Mouse (Mus musculus) frontal cortex, adult (tissue): ENCODE measurements around the gene Adamtsl1.

Experiments
- ATAC-seq: cut with Nextera tagmentation; 2 replicates; pipeline ENCODE4 v1.9.2; 2017; ENCODE audit warnings: mild to moderate bottlenecking, moderate library complexity, mixed read lengths; ENCODE audit not compliant: low TSS enrichment

Adamtsl1 gene

DNA sequence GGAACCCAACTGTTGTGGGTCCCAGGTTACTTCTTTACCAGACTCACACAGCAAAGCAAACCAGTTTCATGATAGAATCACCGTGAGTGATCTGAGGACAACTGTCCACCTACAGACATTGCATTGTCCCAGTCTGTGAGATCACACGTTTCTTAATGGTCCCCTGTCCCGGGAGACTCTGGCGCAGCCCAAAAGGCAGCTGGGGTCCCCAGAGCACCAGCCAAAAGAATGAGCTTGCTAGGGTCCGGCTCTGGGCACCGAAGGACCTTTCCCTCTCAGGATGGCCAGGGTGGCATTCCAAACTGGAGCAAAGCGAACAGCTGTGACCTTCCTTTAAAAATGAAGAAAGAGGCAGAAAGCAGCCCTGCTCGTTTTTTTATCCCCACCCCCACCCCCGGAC is at the start of gene Adamtsl1:
Gene Adamtsl1 (plus strand): TSS at position 381 of the 400 bp plus-strand sequence.
- ATAC-seq = peak; percentile 32; the same call in 1 of the 2 replicates

DNA sequence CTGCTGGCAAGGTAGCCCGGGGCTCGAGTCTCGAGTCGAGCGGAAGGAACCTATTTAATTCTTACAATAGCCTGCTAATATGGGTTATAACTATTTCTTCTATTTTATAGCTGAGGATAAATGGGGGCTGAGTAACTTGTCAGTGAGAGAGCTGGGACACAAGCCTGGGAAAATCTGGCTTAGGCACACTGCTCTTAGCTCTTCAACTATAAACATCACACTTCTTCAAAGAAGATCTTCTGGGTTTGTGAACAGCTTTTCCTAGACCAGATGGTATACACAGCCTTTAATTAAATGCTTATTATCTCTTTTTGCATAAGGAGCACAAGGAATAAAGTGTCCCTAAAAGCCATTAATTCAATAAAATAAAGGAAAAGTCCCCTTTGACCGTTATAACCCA is 30.4 kb upstream of the Adamtsl1 start:
- ATAC-seq = 0 out of 2 replicates have a peak, but pooled peaks have one; percentile 60

DNA sequence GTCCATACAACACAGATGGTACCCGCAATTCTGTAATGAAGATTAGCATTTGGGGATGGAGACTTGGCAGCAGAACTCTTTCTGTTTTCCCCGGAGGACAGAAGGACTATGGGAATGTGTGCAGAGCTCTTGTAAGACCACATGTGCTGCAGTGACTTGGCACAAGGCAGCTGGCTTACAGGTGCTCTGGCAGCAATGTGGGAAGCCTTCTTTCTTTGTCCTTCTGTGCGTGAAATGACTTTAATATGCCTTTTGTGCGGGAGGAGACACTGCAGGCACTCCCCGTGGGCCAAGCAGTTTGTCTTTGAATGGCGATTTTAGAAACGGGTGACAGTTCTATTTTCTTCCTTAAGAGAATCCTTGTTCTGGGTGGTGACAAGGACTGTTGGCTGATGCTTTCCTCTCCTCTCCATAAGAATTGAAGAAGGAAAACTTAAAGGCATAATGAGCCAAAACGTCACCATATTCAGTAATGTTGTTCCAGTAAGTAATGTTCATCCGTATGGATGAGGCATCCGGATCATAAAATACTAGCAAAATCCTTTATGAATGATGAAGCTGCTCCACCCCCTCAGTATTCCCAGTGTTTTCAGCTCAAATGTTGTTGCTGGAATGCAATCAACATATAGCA is 27.5 kb upstream of the Adamtsl1 start:
- ATAC-seq = peak; percentile 83

DNA sequence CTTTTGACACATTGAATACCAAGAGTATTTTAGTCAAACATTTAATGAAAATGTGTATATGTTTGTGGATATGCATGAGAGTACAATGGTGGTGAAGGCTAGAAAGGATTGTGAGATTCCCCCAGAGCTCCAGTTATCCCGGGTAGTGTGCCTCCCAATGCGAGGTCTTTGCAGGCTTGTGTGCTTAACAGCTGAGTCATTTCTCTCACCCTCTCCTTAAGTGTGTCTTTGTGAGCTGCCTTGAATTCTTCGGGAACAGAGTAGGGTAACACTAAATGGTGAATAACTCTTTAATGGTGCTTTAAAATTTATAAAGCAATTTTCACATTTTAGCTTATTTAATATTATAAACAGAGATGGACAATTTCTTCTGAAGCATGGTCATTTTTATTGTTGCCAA is 8.3 kb upstream of the Adamtsl1 start:
- no peak for ATAC-seq

DNA sequence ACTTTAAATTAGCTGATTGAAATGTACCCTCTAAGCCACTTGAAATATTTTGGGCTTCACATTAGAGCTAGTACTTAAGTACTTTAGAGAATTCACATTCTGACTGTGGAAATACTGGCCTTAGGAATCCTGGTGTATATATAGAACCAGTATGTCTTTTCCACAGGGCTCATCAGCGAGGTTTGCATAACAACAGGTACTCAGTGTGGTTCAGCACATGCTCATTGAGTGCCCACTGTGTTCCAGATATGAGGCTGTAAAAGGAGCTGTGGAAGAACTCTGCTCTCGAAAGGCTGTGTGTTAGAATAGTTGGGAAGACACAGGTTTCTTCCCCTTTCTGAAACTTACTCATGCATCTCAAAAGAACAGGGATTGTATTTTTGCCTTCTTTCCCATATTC is 7.0 kb upstream of the Adamtsl1 start:
- ATAC-seq = no peak

DNA sequence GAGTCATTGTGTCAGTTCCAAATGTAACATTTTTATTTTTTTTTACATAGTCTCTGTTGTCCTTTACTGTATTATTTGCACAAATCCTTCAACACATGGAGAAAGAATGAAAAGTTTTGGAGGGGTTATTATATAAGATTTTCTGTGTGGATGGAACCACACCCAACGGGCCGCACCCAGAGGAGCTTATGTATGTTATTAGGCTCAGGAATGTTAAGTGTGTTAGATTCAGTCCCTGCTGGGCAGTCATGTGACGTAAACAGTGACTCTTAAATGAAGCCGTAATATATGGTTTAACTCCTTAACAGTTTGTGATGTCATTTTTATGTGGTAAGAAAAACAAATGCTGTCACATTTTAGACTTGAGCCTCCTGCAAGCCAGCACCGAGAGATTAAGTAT is 6.5 kb upstream of the Adamtsl1 start:
- no peak for ATAC-seq

DNA sequence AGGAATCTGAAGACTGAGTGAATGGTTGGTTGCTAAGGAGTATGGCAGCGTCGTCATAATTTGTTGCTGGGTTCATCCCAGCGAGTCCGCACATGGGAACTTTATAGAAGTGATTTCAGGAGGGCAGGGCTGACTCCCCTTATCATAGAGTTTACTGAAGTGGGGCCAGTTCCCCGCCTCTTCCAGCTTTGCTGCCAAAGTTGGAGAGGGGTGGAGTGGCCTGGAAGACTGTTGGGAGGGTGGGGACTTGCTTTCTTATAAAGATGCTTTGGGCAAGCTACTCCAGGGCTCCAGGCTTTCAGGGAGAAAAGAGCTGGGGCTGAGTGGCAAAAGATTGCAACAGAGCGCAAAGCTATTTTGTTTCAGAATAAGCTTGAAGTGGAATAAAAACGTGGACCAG is 684 bp upstream of the Adamtsl1 start:
- no peak for ATAC-seq

DNA sequence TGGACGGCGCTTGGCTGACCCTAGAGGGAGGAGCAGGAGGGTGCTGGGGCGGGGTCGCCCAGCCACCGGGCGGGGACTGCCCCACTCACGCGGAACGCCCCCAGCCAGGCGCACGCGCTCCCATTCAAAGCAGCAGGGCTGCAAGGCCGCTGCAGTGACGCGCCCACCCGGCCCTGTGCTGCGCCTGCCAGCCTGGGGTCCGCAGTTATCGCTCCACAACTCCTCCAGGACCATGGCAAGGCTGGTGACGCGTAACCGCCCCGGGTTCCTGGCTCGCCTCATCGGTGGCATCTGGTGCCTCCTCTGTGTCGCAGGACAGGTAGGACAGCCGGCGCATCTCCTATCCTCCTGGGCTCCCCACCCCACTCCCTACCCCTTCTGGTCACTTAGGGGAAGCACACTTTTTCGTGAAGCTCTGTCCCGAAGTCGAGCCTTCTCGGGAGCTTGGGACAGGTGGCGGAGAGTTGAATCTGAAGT is 271 bp downstream of the Adamtsl1 start:
- ATAC-seq = peak; percentile 83

DNA sequence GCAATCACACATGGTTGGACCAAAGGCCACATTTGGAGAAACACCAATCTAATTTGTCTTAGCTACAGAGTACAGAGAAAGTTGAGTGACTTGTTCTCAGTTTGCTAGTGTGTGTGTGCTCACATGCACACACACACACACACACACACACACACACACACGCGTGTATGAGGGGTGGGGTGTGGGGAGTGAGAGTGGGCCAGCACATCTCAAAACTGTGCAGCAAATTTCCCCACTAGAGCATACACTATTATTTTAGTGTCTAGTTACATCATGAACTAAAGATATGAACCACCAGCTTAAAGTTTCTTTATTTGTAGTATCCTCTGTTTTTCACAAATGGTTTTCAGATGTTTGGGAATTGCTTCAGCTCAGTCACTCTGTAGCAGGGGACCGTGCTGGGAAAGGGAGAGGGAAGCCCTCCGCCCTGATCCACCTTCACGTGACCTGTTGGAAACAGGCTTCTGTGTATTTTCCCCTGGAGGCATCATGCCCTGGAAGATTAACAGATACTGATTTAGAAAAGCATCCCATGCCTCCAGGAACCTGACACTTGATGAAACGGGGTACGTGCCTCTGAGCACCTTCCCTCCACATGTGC is 13.1 kb downstream of the Adamtsl1 start:
- no peak for ATAC-seq

DNA sequence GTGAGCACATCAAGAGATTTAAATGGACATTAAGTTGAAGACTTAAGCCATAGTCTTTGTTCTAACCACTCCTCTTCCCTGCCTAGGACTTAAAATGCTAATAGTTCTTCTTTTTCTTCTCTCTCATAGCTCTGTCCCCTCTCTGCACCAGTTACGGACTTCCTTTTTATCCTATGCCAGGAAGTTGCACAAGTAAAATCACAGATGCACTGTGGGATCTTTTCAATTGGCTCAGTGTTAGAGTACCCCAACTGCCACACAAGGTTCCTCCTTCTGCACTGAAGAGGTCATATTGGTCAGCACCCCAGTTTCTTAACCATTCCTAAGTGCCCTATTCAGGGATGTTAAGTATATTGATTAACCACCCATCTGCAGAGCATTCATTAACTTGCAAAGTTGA is 15.9 kb downstream of the Adamtsl1 start:
- ATAC-seq = no peak

DNA sequence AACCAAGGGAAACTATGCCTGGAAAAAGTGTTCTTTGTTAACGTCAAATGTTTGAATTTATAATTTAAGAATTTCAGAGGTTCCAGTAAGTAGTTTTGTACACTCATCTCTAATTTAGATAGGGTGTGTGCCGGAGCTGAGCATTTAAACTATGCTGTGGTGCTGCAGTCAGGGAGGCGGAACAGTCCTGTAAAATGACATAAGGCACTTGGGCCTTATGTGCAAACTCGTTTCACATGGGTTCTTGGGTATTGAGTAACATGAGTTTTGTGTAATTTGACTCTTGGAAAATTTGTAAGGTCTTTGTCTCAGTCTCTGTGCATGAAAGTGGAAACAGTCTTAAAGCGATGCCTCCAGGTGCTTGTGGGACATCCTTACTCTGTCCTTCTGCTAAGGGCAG is 25.7 kb downstream of the Adamtsl1 start:
- no peak for ATAC-seq

DNA sequence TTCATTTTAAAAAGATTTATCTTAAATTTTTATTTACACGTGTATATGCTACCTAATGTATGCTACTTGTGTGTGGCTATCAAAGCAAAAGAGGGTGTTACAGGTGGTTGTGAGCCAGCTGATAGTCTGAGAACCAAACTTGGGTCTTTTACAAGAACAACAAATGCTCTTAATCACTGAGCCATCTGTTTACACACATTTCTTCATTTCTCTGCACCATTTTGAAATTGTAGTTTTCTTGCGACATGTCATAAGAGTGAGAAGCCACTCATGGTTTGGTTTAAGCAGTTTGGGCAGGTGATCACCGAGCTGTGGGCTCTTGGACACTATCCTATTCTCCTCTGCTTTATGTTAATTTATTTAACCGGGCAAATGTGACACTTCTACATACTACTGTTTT is 29.2 kb downstream of the Adamtsl1 start:
- ATAC-seq = no peak

DNA sequence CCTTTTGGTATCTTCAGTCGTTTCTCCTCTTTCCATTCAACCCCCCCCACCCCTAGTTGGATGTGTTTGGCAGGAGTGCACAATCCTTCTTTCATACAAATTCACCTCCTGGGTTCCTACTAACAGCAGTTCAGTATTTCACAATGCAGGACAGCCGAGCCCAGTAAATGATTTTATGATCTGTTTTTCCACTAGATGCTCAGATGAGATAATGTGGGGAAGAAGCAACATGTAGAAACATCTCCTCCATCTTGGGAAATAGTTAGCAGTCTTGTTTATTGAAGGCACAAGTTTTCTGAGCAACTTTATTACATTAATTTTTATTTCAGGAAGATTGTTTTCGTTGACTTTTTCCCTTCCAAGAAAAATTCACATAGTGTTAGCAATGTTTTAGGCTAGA is 40.7 kb downstream of the Adamtsl1 start:
- ATAC-seq = no peak

DNA sequence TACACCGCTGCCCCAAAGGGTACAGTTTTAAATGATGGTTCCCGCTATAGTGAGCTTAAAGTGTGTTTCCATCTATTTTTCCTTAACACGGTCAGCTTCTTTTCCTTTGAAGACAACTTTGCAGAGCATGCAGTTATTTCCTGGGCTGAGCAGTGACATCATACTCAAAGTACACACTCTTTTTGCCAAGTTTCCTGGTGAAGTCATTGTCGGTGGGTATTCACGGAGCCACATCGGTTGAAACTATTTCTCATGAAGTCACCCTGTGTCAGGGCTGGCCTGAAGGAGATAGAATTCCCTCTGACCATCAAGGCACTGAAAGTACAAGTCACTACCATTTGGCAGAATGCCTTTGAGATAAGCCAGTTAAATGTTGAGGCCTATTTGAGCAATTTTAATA is 45.8 kb downstream of the Adamtsl1 start:
- ATAC-seq = no peak

DNA sequence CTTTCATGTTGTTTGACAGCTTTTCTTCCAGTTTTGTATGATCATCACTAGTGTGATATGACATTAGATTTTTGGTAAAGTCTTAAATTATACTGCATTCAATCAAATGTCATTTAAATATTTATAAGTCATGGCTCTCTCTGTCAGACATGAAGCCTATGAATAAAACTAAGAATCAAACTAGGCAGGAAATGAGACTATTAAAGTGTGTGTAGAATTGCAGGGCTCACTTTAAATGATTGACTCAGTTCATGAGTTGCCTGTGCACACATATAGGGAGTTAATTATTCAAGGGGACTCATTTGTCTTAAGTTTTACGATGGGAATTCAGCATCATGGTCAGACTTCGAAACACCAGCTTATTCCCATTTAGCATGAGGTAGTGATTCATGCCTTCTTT is 71.5 kb downstream of the Adamtsl1 start:
- no peak for ATAC-seq

DNA sequence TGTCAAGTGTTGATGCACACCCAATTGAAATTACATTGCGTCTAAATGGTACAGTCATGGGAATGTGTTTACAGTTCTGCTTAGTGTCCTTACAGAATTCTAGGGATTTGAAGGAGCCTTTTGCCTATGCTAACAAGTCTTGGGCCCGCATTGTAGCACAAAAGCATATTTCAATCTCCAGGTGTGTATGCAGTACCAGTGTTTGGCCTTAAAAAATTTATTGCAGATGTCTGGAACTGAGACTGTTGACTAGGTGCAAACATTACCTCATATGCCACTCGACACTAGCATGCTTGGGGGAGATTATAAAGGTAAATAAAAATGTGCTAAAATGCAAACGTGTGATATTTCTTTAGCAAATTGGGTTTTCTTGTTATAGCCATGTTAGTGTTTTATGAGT is 75.0 kb downstream of the Adamtsl1 start:
- ATAC-seq = no peak

DNA sequence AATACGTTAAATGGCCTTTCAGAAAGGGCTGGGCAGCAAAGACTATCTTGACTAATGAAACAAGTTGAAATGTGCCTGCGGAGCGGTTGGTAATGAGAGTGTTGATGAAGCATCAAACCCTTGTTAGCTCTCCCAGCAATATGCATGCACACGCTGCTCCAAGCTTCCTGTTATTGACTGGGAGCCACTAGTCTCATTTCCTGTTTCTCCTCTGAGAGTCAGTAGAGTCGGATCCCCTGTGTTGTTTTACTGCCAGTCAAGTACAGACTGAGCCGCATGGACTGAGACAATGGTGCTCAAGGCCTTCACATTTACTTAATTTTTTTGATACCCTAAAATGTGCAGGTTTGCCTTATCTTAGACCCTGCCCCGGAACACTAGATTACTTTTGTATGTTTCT is 77.1 kb downstream of the Adamtsl1 start:
- ATAC-seq = no peak

DNA sequence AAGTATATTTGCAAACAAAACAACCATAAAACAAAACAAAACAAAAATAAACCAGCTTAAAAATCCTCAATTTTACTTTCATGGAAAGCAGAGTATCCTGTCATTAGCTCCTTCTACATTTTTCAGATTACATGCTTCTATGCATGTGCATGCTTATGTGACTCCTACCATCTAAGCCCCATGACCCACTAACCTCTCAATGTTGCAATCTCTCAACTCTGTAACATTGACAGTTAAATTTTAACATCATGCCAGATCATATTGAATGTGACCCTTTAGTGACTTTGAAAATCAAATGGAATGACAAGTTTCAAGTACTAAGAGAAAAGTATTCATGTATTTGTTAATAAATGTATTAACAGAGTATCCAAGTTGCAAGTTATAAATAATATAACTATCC is 80.2 kb downstream of the Adamtsl1 start:
- ATAC-seq = no peak

DNA sequence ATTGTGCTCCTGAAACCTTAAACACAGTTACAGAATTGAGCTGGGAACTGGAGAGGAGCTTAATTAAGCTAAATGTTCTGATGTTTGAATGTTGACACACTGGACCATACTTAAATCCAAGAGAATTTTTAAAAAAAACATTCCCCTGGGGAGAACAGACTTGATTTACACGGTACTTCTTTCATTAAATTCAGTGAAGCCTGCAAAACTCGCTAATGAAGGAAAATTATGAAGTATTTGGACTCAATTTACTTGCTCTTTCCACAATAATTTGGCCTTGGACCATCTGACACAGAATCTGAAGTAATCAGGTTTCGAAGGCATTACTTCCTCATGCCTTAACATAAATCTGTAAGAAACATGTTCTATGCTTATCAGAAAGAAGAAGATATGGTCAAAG is 99.4 kb downstream of the Adamtsl1 start:
- no peak for ATAC-seq

DNA sequence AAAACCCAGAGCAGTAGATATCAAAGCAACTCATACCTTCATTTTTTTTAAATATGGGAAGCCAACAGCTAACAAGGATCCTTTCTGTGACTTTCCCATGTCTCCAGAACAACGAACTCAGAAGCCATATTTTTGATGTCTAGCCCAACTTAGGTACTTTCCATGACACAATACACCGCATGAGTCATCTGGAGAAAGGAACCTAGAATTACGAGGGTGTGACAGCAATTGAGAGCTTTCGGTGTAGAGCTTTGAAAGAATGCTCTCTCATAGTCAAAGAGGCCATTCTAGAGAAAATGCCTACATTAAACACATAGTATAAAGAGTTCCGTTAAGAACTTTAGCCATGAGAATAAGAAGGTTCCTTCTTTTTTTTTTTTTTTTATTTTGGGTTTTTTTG is 104.8 kb downstream of the Adamtsl1 start:
- ATAC-seq = no peak

DNA sequence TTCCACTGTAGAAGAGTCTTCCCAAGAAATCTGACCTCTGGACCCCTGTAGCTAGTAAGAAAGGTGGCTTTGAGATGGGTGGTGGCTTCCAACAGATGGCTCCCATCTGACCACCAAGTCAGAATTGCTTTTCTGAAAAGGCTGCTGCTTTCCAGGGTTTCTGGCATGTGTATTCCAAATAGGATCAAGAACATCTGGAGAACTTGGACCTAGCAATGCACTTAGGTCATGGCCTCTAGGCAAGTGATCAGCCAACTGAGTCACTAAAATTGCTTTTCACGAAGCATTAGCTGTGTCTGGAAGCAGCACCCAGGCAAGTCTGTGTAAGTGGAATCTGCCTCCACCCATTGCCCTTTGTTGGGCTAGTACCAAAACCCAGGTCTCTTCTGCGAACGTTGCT is 105.3 kb downstream of the Adamtsl1 start:
- ATAC-seq = no peak

DNA sequence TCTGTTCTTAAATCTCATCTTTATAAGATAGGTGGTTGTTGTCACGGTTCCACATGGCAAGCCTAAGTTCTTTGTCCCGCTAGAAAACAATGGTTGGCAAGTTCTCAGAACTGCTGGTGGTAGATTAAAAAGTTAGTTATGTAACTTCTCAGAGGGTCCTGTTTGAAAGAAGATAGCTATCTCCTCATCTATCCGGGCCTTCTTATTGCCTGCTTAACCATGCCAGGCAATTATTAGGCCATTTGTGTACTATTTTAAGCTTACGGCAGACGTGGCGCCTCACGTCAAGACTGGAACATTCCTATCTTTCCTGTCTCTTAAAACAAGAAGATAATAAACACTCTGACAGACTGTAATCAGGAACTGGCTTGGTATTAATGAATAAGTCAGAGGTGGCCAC is 115.4 kb downstream of the Adamtsl1 start:
- no peak for ATAC-seq

DNA sequence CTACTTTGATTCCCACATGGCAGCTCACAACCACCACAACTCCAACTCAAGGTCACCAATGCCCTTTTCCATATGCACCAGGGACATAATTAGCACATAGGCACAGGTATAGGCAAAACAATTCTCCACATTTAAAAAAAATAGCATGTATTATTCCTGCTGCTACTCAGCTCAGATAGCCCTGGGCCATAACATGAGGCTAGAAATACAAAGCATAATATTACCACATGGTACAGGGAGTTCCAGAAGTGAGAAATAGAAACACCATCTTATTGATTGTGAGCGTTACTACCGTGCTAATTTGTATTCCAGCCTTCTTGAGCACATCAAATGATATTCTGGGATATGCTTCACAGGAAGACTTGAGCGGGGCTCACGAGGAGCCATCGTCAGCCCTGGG is 155.3 kb downstream of the Adamtsl1 start:
- no peak for ATAC-seq

DNA sequence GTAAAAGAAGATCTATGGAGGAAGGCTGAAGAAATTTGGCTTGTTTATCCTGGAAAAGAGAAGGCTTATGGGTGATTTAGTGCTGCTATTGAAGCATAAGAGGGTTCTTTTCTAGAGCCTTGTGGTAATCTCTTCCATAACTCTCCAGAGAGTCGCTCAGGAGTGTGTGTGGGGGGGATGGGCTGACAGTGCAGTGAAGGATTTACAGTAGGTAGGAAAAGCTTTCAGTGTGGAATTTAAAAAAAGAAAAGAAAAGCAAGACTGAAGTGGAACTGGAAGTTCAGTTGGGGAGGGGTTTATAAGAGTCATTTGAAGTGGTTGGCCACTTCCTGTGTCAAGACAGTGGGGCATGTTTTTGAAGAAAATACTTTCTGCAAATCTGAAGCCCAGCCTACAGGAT is 155.8 kb downstream of the Adamtsl1 start:
- ATAC-seq = no peak
